Mouse (Mus musculus): ENCODE data around the gene Trrap.
"Not testable (repeated sequence)": the region's sequence is repeated elsewhere in the genome, so short reads cannot be mapped to it uniquely, and the experiment has no call there.

- not testable (repeated sequence) for TF ChIP-seq POLR2A (IDR thresholded peaks at IDR 0.05; ENCODE audit: borderline replicate concordance, extremely low read depth, insufficient read depth, insufficient read length, poor library complexity, severe bottlenecking); CTCF (IDR thresholded peaks at IDR 0.05; ENCODE audit: borderline replicate concordance, extremely low read depth, insufficient read depth, insufficient read length)
These were observed at the start of gene Trrap for GRCm38 (mm10) chr5:144767106-144767798.

Data from brain, embryonic 14.5 days (tissue).